Mouse (Mus musculus) olfactory bulb, adult 2 months (tissue): ENCODE data around the gene Tbc1d1. TPM values are rescaled to one million over a fixed set of nuclear protein-coding genes. Genes with fewer than 3 reads are reported as not detected.

Experiments used
- H3K27ac ChIP-seq: fragments of 200-500 bp; 2 replicates; pipeline ENCODE4 v1.5.1; 2012; ENCODE audit warnings: low read depth, low read length; ENCODE audit not compliant: insufficient read depth
- H3K4me1 ChIP-seq: fragments of 200-500 bp; 2 replicates; pipeline ENCODE4 v1.6.1; 2012; ENCODE audit warnings: low read length; ENCODE audit not compliant: control insufficient read depth, insufficient read depth
- H3K4me3 ChIP-seq: fragments of 200-500 bp; 2 replicates; pipeline ENCODE4 v1.5.1; 2012; ENCODE audit warnings: mild to moderate bottlenecking, low read depth, low read length, moderate library complexity; ENCODE audit not compliant: insufficient read depth
- CTCF ChIP-seq: fragments of 200-500 bp; IDR thresholded peaks from 2 replicates; pipeline ENCODE4 v1.5.1; 2012; ENCODE audit warnings: low read depth, mild to moderate bottlenecking, low read length, moderate library complexity; ENCODE audit not compliant: insufficient read depth
- POLR2A ChIP-seq: fragments of 200-500 bp; IDR thresholded peaks from 2 replicates; pipeline ENCODE4 v1.6.1; 2012; ENCODE audit warnings: mild to moderate bottlenecking, low read depth, low read length, moderate library complexity; ENCODE audit not compliant: insufficient read depth
- WGBS: fragments of 180-500 bp; shearing (Covaris S2); methylation state at CpG from one replicate; pipeline ENCODE4 v1.1.7; 2018; 5-methylcytosine and 5-hydroxymethylcytosine counted together
- polyA plus RNA-seq: library from polyadenylated mRNA; stranded (reverse); fragments of >200 nt; gene quantifications from 2 replicates; pipeline ENCODE4 v1.2.4, GENCODE M21; 2012; ENCODE audit warnings: low replicate concordance; ENCODE audit not compliant: missing spikeins, insufficient read depth, insufficient read length

The Tbc1d1 gene
- polyA plus RNA-seq, 1 experiment: not detected

DNA sequence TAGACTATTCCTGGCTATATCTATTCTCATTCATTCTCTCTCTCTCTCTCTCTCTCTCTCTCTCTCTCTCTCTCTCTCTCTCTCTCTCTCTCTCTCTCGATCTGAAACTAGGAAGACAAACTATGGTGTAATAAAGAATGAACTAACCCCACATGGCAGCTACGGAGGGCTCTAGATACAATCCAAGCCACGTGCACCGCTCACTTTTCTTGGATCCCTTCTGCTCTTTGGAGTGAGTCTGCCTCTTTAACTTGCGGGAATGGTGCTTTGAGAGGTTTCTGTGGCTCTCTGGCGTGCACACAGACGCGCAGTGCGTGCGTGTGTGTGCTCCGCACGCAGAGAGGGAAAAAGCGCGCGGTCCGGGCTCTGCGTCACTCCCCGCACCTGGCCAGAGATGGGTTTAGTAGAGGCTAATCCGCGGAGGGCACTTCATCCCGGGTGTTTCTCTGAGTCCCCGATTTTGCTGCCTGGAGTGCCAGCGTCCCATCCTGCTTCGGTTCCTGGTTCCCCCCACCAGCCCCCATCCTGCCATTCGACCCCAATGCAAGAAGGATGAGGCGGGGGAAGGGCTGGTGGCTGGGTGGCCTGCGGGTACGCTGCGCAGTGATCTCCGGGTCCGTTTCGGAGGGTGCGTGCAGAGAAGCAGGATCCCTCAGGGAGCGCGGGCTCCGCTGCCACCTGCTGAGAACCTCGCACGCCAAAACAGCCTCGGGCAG lies 3.1 kb downstream of the Tbc1d1 start:
- H3K4me3 ChIP-seq: peak overlapping the region; percentile 80
- H3K4me1 ChIP-seq: no peaks in the 10 kb centered on the region
- TF ChIP-seq POLR2A (no peak), CTCF (no peak)
- under 1% methylated on average over 39 of the region's 39 CpGs for WGBS
- no peak overlapping the region for H3K27ac ChIP-seq

GRCm38 (mm10) chr5:64159781-64160704 lies 3.9 kb downstream of the Tbc1d1 start:
- TF ChIP-seq CTCF: 0 out of 2 replicates have a peak, but pooled peaks have one; percentile 6
- no peak for TF ChIP-seq POLR2A
- Histone ChIP-seq H3K4me3 (peak overlapping the region; percentile 80), H3K4me1 (no peaks in the 10 kb centered on the region), H3K27ac (no peak overlapping the region)
- WGBS: under 1% methylated on average over 61 of the region's 63 CpGs

- peak overlapping the region; percentile 80 for H3K4me3 ChIP-seq
- 7% methylated on average over 22 of the region's 23 CpGs for WGBS
- TF ChIP-seq POLR2A: no peak
- no peak for TF ChIP-seq CTCF
- H3K27ac ChIP-seq: no peak overlapping the region
- no peaks in the 10 kb centered on the region for H3K4me1 ChIP-seq
Measured at GRCm38 (mm10) chr5:64160705-64161391, 4.7 kb downstream of the Tbc1d1 start.

GRCm38 (mm10) chr5:64161917-64162316 lies 5.8 kb downstream of the Tbc1d1 start:
- Histone ChIP-seq H3K4me1 (no peaks in the 10 kb centered on the region), H3K27ac (no peak overlapping the region), H3K4me3 (no peak overlapping the region)
- no peak for TF ChIP-seq POLR2A
- no peak for TF ChIP-seq CTCF
- 88% methylated on average over 3 of the region's 3 CpGs for WGBS

DNA sequence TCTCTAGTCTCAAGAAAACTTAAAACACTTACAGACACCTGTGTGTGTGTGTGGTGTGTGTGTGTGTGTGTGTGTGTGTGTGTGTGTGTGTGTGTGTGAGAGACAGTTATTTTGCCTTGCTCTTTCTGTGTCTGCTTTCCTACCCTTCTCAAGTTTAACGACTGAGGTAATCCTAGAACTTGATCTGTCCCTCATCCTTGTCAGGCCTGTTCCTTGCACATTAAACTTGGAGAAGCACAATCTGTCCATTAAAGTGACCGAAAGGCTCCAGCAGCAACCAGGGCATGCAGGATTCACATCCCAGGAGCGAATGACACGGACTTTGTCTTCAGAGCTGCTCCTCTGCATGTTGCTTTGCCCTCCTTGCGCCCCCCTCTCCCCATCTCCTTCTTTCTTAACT lies 6.5 kb downstream of the Tbc1d1 start:
- no peaks in the 10 kb centered on the region for H3K4me1 ChIP-seq
- no peak overlapping the region for H3K4me3 ChIP-seq
- 93% methylated on average over 5 of the region's 5 CpGs for WGBS
- TF ChIP-seq POLR2A (no peak), CTCF (no peak)
- H3K27ac ChIP-seq: no peak overlapping the region

DNA sequence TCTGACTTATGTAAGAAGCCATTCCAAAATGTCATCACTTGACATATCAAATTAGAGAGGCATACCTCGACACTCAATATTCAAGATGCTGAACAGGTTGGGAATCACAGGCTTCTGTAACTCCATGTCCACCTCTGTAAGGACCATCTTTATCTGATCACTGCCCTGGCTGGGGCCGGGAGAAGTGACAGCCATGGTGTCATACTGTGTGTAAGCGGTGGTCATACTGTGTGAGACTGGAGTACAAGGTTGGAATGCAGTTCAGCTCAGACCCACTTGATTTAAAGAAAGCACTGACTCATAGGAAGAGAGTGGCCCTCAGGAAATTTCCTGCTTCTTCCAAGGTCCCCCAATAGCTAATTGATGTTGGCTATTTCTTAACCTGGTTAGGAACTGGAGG lies 8.3 kb downstream of the Tbc1d1 start:
- Histone ChIP-seq H3K4me3 (no peak overlapping the region), H3K27ac (no peak overlapping the region), H3K4me1 (no peaks in the 10 kb centered on the region)
- 95% methylated on average over 3 of the region's 3 CpGs for WGBS
- TF ChIP-seq POLR2A (no peak), CTCF (no peak)

DNA sequence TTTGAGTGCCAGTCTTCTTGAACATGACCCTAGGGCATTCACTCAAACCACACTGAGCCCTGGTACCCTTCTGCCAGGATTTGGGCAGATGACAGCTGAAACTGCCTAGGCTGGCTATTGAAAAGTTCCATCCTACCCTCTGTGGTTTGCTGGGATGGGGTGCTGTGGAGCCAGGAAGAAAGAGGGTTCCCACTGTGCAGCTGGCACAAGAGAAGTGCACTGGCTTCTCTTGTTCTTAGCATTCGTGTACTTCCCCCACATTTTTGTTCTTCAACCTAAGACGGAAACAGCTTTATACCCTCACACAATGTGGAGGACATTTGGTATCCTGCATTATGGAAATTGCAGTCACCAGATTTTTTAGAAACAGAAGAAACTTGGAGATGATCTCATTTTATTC lies 9.7 kb downstream of the Tbc1d1 start:
- Histone ChIP-seq H3K4me1 (no peaks in the 10 kb centered on the region), H3K27ac (no peak overlapping the region), H3K4me3 (no peak overlapping the region)
- 65% methylated on average over 2 of the region's 2 CpGs for WGBS
- TF ChIP-seq POLR2A (no peak), CTCF (no peak)

- WGBS: 98% methylated on average over 10 of the region's 10 CpGs
- H3K27ac ChIP-seq: no peak overlapping the region
- no peak overlapping the region for H3K4me3 ChIP-seq
- no peaks in the 10 kb centered on the region for H3K4me1 ChIP-seq
- no peak for TF ChIP-seq POLR2A
- no peak for TF ChIP-seq CTCF
Measured at GRCm38 (mm10) chr5:64168990-64169540, 13.0 kb downstream of the Tbc1d1 start.

DNA sequence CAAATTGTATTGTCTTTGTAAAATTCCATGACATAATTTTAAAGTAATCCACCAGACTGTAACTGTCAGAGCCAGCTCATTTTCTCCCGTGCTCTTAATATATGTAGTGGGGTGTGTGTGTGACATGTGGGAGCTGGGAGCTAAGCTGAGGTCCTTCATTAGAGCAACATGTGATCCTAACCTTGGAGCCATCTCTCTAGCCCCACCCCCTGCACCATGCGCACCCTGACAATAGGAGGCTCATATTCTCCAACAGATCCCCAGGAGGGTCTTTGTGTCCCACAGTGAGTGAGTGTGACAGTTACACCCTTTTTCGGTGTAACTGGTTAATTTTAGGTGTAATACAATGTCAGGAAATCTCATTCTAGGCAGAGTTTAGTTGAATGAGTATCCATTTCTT lies 16.8 kb downstream of the Tbc1d1 start:
- no peak overlapping the region for H3K27ac ChIP-seq
- H3K4me1 ChIP-seq: no peaks in the 10 kb centered on the region
- WGBS: 77% methylated on average over 3 of the region's 3 CpGs
- no peak overlapping the region for H3K4me3 ChIP-seq
- no peak for TF ChIP-seq CTCF
- no peak for TF ChIP-seq POLR2A
